Mouse (Mus musculus): ENCODE data around the gene Ptcd1. TPM values are rescaled to one million over a fixed set of nuclear protein-coding genes. Genes with fewer than 3 reads are reported as not detected.
A peak's percentile ranks its signal among the peaks of the same experiment; 100 is the strongest.
"Not testable (repeated sequence)": the region's sequence is repeated elsewhere in the genome, so short reads cannot be mapped to it uniquely, and the experiment has no call there.

Ptcd1 gene
- total RNA-seq, 2 experiments from 2014 or later = 10.6 to 10.8 TPM

DNA sequence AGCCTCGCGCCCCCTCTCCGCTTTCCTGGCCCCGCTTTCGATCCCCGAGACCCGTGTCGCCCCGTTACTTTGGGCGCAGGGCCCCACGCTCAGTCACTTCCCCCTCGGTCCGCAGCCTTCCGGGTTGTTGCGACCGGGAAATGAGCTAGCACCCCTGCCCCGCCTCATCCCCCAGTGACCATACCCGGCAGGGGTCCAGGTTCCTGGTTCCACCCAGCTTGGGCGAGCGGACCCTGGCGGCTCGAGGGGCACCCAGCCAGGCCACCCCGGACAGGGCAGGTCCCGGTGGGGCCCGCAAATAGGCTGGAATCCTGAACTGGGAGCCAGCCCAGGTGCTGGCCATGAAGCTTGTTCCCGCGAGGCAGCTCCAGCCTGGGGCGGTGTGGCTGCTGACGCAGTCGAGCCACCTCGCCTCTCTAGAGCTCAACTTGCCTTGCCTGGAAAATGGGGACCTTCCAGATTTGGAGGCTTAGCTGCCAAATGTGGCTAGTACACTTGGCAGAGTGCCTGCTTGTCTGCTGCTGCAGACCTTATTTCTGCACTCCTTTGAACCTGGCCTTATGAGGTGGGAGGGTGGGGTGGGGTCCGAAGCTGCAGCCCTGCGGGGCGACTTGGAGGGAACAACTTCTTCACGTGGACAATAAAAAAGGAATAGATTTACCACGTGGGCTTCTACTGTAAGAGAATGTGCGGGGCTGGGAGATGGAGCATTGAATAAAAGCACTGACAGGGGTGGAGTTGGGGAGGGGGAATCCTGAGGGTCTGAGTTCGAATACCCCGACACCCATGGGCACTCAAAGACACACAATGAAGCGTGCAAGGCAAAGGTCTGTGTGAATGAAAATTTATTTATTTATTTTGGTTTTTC is 52.1 kb downstream of the Ptcd1 start:
- DNase-seq (ENCODE audit: low spot score) = peak; percentile 77

DNA sequence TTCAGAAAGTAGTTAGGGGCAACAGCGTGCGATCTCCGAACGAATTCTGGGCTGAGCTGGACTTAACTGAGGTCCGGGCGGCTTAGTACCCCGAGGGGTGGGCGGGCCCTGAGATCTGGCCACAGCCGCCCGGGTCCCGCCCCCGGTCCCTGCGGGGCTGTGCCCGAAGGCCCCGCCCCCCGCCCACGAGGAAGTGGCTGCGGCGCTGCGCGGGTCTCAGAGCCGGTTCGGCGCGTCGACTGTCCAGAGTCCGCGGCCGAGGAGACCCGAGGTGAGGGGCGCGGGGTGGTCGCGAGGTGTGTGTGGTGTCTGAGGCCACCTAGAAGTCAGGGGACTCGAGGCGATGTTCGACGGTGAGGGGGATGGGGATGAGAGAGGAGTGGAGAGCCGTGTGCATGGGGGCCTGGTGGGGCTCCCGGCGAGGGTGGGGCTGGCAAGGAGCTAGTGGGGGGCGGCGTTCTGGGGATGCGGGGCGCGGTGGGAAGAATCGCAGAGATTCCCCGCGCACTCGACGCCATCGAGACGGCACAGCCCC is 52.8 kb downstream of the Ptcd1 start, which contains the start of gene Arpc1b:
Arpc1b (plus strand) TSS at position 145 of the 535 bp plus-strand sequence.
- peak; percentile 54 for DNase-seq (ENCODE audit: low spot score)

DNA sequence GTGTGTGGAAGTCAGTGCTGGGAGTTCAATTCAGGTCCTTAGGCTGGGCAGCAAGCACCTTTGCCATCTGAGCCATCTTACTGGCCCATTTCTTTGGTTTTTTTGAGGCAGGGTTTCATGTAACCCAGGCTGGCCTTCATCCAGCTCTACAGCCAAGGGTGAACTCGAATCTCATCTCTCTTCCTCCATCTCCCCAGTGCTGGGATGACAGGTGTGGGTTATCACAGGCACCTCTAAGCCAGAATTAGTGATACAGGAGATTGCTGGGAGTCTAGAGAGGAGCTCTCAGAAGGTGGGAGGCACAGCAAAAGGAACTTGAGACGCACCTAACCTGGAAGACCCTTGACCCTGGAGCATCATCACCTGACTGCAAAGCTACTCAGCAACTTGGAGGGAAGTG is 53.5 kb downstream of the Ptcd1 start:
- DNase-seq (ENCODE audit: low spot score) = no peak

DNA sequence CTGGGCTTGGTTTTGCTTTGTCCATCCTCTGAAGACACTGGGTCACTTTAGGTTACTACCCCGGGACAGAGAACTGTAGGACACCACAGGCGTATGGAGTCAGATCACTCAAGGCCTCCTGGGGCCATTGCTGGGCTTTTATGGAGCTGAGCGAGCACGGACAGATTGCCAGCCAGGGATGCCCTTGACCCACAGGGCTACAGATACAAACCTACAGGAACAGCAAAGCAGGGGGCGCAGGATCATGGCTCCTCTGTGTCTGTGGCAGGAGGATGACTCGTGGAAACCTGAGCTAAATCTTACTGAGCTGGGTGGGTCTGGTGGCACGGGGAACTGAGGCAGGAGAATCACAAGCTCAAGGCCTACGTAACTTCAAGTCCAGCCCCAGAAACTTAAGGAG is 54.3 kb downstream of the Ptcd1 start:
- no peak for DNase-seq (ENCODE audit: low spot score)

DNA sequence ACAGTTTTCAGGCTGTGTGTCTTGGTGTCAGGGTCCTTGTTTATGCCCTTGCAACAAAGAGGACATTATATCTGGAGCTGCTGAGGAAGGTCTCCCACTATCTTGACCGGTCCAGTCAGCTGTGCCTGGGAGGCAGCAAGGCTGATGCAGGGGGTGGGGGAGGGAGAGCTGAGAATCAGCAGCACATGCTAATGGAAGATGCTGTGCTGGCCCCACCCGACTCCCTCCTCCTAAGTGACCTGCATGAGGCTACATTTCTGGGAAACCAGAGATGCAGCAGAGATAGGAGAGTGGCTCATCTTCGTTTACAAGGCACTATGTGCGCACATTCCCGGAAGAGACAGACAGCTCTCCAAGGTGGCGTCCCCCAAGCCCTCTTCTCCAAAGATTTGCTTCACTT is 56.5 kb downstream of the Ptcd1 start:
- no peak for DNase-seq (ENCODE audit: low spot score)

DNA sequence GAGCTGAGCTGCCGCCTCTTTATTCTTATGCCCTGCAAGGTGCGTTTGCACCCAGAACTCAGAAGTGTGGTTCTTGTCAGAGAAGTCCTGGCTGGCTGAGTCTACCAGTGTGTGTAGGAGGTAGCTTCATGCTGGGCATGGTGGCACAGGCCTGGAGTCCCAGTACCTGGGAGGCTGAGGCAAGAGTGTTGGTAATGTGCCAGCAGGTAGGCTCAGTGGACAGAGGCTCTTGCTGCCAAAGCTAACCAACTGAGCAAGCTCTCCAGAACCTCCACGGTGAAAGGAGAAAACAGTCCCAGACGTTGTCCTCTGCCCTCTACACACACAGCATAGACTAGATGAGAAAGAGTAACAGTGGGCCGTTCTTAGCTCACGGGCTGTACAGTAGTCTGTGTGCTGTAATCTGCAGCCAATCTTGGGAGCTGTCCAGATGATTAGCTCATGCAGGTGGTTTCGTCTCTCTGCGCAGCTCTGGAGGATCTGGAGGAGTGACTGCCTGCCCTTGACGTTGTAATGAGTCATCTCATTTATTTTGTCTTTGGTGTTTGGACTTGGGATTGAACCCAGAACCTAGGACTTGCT is 61.1 kb downstream of the Ptcd1 start:
- DNase-seq (ENCODE audit: low spot score) = no peak

DNA sequence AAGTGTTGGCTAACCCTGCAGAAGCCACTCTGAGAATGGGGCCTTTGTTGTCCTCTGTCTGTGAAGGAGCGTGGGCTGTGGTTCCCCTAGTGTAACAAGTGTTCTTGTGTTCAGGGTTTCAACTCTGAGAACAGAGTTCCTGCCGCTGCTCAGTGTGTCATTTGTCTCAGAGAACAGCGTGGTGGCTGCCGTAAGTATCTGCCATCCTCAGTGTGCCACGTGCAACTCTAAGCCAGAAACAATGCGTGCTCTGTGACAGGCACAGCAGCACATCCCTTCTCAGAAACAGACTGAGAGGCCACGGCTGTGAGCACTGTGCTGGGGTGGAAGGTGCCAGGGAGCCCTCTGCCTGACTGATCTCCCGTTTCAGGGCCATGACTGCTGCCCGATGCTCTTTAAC is 62.6 kb downstream of the Ptcd1 start:
- DNase-seq (ENCODE audit: low spot score) = no peak

DNA sequence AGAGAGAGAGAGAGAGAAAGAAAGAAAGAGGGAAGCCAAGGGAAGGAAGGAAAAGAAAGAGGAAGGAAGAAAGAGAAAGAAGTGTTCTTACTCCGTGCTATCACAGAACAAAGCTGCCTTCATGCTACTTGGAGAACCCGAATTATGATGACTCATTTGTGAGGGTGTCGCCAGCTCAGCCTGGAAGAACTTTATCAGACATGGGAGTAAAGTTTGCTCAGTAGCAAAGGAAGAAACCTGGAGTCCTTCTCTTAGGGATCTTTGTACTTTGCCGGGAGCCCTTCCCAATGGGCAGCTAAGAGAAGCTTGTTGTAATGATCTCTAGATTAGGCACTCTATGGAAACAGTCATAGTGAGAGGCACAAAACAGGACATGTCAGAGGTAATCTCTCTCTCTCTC is 64.2 kb downstream of the Ptcd1 start:
- DNase-seq (ENCODE audit: low spot score) = no peak

DNA sequence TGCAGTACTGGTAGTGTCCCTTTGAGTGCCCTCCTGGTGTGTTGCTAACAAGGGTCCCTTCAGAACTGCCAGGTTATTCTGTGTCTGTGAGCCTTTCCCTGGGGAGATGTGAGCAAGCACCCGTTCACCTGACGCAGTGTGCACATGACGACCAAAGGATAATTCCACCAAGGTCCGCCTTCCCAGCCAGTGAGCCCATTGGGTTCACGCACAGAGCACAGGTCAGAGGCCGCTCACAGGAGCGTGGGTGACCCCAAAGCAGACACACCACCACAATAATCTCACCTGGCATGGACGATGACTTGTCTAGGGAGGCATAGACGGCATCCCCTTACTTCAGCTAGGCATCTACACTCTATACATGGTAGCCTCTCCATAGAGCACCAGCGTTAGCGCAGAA is 65.5 kb downstream of the Ptcd1 start:
- DNase-seq (ENCODE audit: low spot score) = not testable (repeated sequence)

DNA sequence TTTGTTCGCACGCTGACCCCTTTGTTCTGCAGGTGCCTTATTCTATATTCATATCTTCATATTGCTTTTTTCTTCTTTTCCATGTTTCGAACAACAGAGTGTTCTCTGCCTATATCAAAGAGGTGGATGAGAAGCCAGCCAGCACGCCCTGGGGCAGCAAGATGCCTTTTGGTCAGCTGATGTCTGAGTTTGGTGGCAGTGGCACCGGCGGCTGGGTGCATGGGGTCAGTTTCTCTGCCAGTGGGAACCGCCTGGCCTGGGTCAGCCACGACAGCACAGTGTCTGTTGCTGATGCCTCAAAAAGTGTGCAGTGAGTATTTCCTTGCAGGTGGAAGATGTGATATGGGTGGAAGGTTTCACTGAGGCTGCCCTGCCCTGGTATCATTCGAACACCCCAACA is 65.9 kb downstream of the Ptcd1 start:
- DNase-seq (ENCODE audit: low spot score) = no peak

DNA sequence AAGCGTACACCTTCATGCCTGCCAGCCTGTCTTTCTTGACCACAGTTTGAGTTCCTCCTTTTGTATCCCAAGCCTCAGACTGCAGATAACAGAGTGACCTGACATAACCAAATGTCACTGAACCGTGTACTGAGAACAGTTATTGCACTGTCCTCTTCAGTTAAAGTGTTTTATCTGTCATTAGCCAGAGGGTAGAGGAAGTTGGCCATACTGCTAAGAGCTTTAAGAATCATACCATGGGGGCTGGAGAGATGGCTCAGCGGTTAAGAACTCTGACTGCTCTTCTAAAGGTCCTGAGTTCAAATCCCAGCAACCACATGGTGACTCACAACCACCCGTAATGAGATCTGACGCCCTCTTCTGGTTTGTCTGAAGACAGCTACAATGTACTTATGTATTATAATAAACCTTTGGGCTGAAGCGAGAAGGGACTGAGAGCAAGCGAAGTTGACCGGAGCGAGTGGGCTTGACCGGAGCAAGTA is 68.5 kb downstream of the Ptcd1 start:
- no peak for DNase-seq (ENCODE audit: low spot score)

Other genes with a start within 250 kb of the Ptcd1 start
- 10 to 100 TPM in 1 of 2 experiments, 1 to 10 TPM in 1; 9.7 to 13.3 TPM for gene Smurf1, start 201.3 kb downstream of the Ptcd1 start, total RNA-seq (2021)
- gene Gm4871, start 134.4 kb downstream of the Ptcd1 start, total RNA-seq (2021) = not detected
- gene 1700018F24Rik, start 124.1 kb downstream of the Ptcd1 start, total RNA-seq (2021) = not detected
- gene Arpc1a, start 83.3 kb downstream of the Ptcd1 start, total RNA-seq (2021) = 10 to 100 TPM; 23.6 to 30.9 TPM
- not detected for gene Kpna7, start 83.1 kb downstream of the Ptcd1 start, total RNA-seq (2021)
- gene Arpc1b, start 52.9 kb downstream of the Ptcd1 start, total RNA-seq (2021) = 10 to 100 TPM; 17.2 to 25.7 TPM
- gene Pdap1, start 26.9 kb downstream of the Ptcd1 start, total RNA-seq (2021) = 10 to 100 TPM; 56.0 to 56.6 TPM
- 10 to 100 TPM; 48.5 to 54.9 TPM for gene Bud31, start 26.7 kb downstream of the Ptcd1 start, total RNA-seq (2021)
- gene Cpsf4, start 105 bp upstream of the Ptcd1 start, total RNA-seq (2021) = 1 to 10 TPM; 9.2 to 9.5 TPM
- 100 to 1,000 TPM; 688 to 719 TPM for gene Atp5j2, start 25.0 kb upstream of the Ptcd1 start, total RNA-seq (2021)
- gene Zkscan14, start 34.8 kb upstream of the Ptcd1 start, total RNA-seq (2021) = 10 to 100 TPM in 1 of 2 experiments, 1 to 10 TPM in 1; 8.7 to 11.8 TPM
- 1 to 10 TPM; 8.5 to 9.6 TPM for gene Zkscan5, start 37.5 kb upstream of the Ptcd1 start, total RNA-seq (2021)
- 10 to 100 TPM; 12.4 to 14.9 TPM for gene Zfp655, start 64.6 kb upstream of the Ptcd1 start, total RNA-seq (2021)
- 1 to 10 TPM; 7.9 to 8.0 TPM for gene Zscan25, start 113.4 kb upstream of the Ptcd1 start, total RNA-seq (2021)
- not detected for gene Cyp3a57, start 178.2 kb upstream of the Ptcd1 start, total RNA-seq (2021)

Measured in gastrocnemius, adult 18-20 months (tissue).